Mouse (Mus musculus) spleen, postnatal 4 days (tissue): ENCODE results near the gene Nsun7.

ENCODE experiments used
- DNase-seq, 2 experiments: peaks; one replicate each; pipeline ENCODE4 v3.0.0; 2022; ENCODE audit warnings: low spot score in 2 of 2

The Nsun7 gene

GRCm38 (mm10) chr5:66337025-66337968 lies 77.6 kb downstream of the Nsun7 start:
- peak in 1 of 2 experiments; percentile 65 for DNase-seq

- DNase-seq, result no peak
These were observed 78.3 kb downstream of the Nsun7 start for GRCm38 (mm10) chr5:66337969-66338345.

GRCm38 (mm10) chr5:66338583-66338982 lies 78.9 kb downstream of the Nsun7 start:
- no peak for DNase-seq

- DNase-seq, result no peak
These were observed 80.8 kb downstream of the Nsun7 start for GRCm38 (mm10) chr5:66340356-66341102.

GRCm38 (mm10) chr5:66341848-66342247 lies 82.2 kb downstream of the Nsun7 start:
- no peak for DNase-seq

GRCm38 (mm10) chr5:66342285-66342684 lies 82.6 kb downstream of the Nsun7 start:
- no peak for DNase-seq

GRCm38 (mm10) chr5:66344182-66344581 lies 84.5 kb downstream of the Nsun7 start:
- DNase-seq, result no peak

GRCm38 (mm10) chr5:66345140-66345539 lies 85.4 kb downstream of the Nsun7 start:
- DNase-seq, result no peak

GRCm38 (mm10) chr5:66346756-66347155 lies 87.1 kb downstream of the Nsun7 start:
- no peak for DNase-seq
